Mouse (Mus musculus) mesoderm, embryonic 11.5 days (tissue): ENCODE data around the gene Dnajb5.

Experiments
- DNase-seq: peaks from one replicate; pipeline ENCODE4 v3.0.0-alpha.2; 2012; ENCODE audit warnings: low read depth, low spot score

Dnajb5 gene

GRCm38 (mm10) chr4:42949676-42950051 lies at the start of gene Dnajb5:
Gene Dnajb5, plus strand, starts transcription at chr4:42949814.
- DNase-seq, result peak; percentile 97

GRCm38 (mm10) chr4:42900878-42901277 lies 48.7 kb upstream of the Dnajb5 start:
- no peak for DNase-seq

- DNase-seq, result peak; percentile 27
These were observed 47.4 kb upstream of the Dnajb5 start for GRCm38 (mm10) chr4:42902174-42902573.

GRCm38 (mm10) chr4:42902730-42903129 lies 46.9 kb upstream of the Dnajb5 start:
- DNase-seq, result no peak

- DNase-seq, result no peak
These were observed 45.7 kb upstream of the Dnajb5 start for GRCm38 (mm10) chr4:42903942-42904341.

- no peak for DNase-seq
These were observed 45.1 kb upstream of the Dnajb5 start for GRCm38 (mm10) chr4:42904523-42904922.

- DNase-seq, result no peak
These were observed 44.6 kb upstream of the Dnajb5 start for GRCm38 (mm10) chr4:42904966-42905365.

- DNase-seq, result no peak
These were observed 36.2 kb upstream of the Dnajb5 start for GRCm38 (mm10) chr4:42913391-42913790.

- no peak for DNase-seq
These were observed 34.3 kb upstream of the Dnajb5 start for GRCm38 (mm10) chr4:42915311-42915710.

GRCm38 (mm10) chr4:42915966-42916365 lies 33.6 kb upstream of the Dnajb5 start:
- DNase-seq, result no peak

GRCm38 (mm10) chr4:42916617-42917401 lies 32.8 kb upstream of the Dnajb5 start, which contains the start of gene Phf24:
Gene Phf24, plus strand, starts transcription at chr4:42916660.
- peak; percentile 40 for DNase-seq

GRCm38 (mm10) chr4:42917402-42917774 lies 32.2 kb upstream of the Dnajb5 start:
- peak; percentile 13 for DNase-seq

GRCm38 (mm10) chr4:42920726-42921125 lies 28.9 kb upstream of the Dnajb5 start:
- no peak for DNase-seq

GRCm38 (mm10) chr4:42921536-42921935 lies 28.1 kb upstream of the Dnajb5 start:
- no peak for DNase-seq

GRCm38 (mm10) chr4:42922056-42922455 lies 27.6 kb upstream of the Dnajb5 start:
- no peak for DNase-seq

- no peak for DNase-seq
These were observed 27.2 kb upstream of the Dnajb5 start for GRCm38 (mm10) chr4:42922461-42922860.

GRCm38 (mm10) chr4:42924095-42924710 lies 25.4 kb upstream of the Dnajb5 start:
- no peak for DNase-seq

GRCm38 (mm10) chr4:42928209-42928608 lies 21.4 kb upstream of the Dnajb5 start:
- DNase-seq, result no peak

- DNase-seq, result no peak
These were observed 20.7 kb upstream of the Dnajb5 start for GRCm38 (mm10) chr4:42928952-42929351.

- no peak for DNase-seq
These were observed 17.2 kb upstream of the Dnajb5 start for GRCm38 (mm10) chr4:42932229-42932969.

GRCm38 (mm10) chr4:42933630-42934029 lies 16.0 kb upstream of the Dnajb5 start:
- peak; percentile 58 for DNase-seq

GRCm38 (mm10) chr4:42941396-42941795 lies 8.2 kb upstream of the Dnajb5 start:
- no peak for DNase-seq
